Mouse (Mus musculus) retina, adult 2 months (tissue): Measurements from ENCODE around the gene Polm.
A peak's percentile ranks its signal among the peaks of the same experiment; 100 is the strongest.

ENCODE experiments used
- DNase-seq: peaks from one replicate; pipeline ENCODE4 v3.0.0-alpha.2; 2012; ENCODE audit warnings: low read depth, low spot score

The Polm gene

GRCm38 (mm10) chr11:5837251-5838246 lies at the start of gene Polm:
TSS of gene Polm (minus strand) at chr11:5838016.
- DNase-seq = peak; percentile 80

- DNase-seq = no peak
These were observed 49.4 kb upstream of the Polm start for GRCm38 (mm10) chr11:5887250-5887649.

GRCm38 (mm10) chr11:5886187-5886586 lies 48.4 kb upstream of the Polm start:
- peak; percentile 48 for DNase-seq

GRCm38 (mm10) chr11:5882518-5882917 lies 44.7 kb upstream of the Polm start:
- no peak for DNase-seq

- no peak for DNase-seq
These were observed 42.1 kb upstream of the Polm start for GRCm38 (mm10) chr11:5879905-5880304.

GRCm38 (mm10) chr11:5878661-5879060 lies 40.8 kb upstream of the Polm start:
- DNase-seq = no peak

- DNase-seq = peak; percentile 89
These were observed 40.2 kb upstream of the Polm start, which contains the start of gene Pold2 for GRCm38 (mm10) chr11:5877921-5878526. TSS of gene Pold2 (minus strand) at chr11:5878292.

- DNase-seq = no peak
These were observed 39.6 kb upstream of the Polm start for GRCm38 (mm10) chr11:5877421-5877820.

- DNase-seq = no peak
These were observed 35.4 kb upstream of the Polm start for GRCm38 (mm10) chr11:5873192-5873591.

GRCm38 (mm10) chr11:5872707-5873106 lies 34.9 kb upstream of the Polm start:
- no peak for DNase-seq

GRCm38 (mm10) chr11:5870069-5870468 lies 32.3 kb upstream of the Polm start:
- no peak for DNase-seq

- DNase-seq = no peak
These were observed 31.5 kb upstream of the Polm start for GRCm38 (mm10) chr11:5869331-5869730.

- DNase-seq = no peak
These were observed 30.5 kb upstream of the Polm start for GRCm38 (mm10) chr11:5868324-5868723.

GRCm38 (mm10) chr11:5867196-5867595 lies 29.4 kb upstream of the Polm start:
- DNase-seq = no peak

GRCm38 (mm10) chr11:5862394-5863105 lies 24.7 kb upstream of the Polm start:
- DNase-seq = no peak

- no peak for DNase-seq
These were observed 24.0 kb upstream of the Polm start, which contains the start of gene Aebp1 for GRCm38 (mm10) chr11:5861678-5862393. TSS of gene Aebp1 (plus strand) at chr11:5861947.

- no peak for DNase-seq
These were observed 22.8 kb upstream of the Polm start for GRCm38 (mm10) chr11:5860639-5861038.

- DNase-seq = no peak
These were observed 22.2 kb upstream of the Polm start for GRCm38 (mm10) chr11:5859883-5860550.

GRCm38 (mm10) chr11:5858723-5859122 lies 20.9 kb upstream of the Polm start:
- no peak for DNase-seq

GRCm38 (mm10) chr11:5856479-5857130 lies 18.8 kb upstream of the Polm start:
- DNase-seq = no peak
